Mouse (Mus musculus) adipocyte (in vitro differentiated cells): Measurements from ENCODE around the gene Mta2.
A peak's percentile ranks its signal among the peaks of the same experiment; 100 is the strongest.

Experiments
- DNase-seq: peaks from one replicate; pipeline ENCODE4 v3.0.0-alpha.2; 2016; ENCODE audit warnings: low spot score

The Mta2 gene

DNA sequence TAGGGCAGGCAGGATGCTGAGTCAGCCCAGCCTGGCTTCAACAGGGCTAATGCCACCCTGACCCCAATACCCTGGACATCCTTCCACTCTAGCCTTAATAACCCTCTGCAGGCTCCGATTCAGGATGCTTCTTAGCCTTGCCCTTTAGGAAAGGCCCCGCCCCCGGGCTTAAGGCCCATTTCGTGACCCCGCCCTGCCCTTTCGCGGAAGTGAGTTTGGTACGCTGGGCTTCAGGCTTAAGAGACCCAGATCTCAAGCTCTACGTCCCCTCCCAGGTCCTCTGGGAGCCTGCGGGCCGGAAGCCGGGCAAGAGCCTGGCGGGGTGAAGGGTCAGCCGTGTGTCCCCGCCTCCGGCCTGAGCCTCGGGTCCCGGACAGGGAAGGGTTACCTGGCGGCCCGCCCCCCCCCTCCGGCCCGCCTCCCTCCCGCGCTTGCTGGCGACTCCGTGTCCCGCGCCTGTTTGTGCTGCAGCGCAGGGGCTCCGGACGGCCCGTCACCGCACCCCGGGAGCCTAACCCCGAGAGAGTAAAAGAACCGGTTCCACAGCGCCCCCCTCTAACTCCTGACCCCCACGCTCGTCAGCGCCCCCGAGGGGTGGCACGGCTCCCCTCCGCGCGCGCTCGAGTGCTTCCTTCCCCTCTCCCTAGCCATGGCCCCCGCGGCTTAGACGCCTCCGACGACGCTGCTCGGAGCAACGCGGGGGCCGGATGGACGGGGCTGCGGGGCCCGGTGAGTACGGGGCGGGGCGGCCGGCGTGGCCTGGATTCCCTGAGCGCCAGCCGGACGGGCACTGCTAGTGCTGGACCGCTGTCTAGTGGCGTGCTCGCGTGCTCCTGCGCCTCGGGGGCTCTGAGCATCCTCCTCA, 12.2 kb upstream of the Mta2 start, which contains the start of the genes Rom1 and Eml3:
Gene Rom1, minus strand, starts transcription at position 133 of the 865 bp plus-strand sequence.
Gene Eml3, plus strand, starts transcription at position 329 of the 865 bp plus-strand sequence.
- DNase-seq = peak; percentile 96

DNA sequence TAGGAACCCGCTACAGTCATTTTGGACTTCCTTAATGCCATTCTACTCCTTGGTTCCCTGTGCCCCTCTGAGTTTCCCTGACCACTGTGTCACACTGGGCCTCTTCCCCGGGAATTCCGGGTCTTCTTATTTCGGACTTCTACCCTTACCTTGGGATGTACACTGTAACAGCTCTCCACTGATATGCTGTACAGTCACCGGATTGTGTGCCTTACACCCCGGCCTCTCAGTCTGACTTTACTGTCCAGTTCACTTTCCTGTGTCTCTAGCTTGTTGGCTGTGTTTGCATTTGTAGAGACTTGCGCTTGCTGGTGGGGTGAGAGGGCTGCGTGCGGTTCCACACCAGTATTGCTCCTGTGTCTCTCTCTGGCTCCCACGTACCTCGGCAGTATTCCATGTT, 11.6 kb upstream of the Mta2 start:
- DNase-seq = peak; percentile 28

DNA sequence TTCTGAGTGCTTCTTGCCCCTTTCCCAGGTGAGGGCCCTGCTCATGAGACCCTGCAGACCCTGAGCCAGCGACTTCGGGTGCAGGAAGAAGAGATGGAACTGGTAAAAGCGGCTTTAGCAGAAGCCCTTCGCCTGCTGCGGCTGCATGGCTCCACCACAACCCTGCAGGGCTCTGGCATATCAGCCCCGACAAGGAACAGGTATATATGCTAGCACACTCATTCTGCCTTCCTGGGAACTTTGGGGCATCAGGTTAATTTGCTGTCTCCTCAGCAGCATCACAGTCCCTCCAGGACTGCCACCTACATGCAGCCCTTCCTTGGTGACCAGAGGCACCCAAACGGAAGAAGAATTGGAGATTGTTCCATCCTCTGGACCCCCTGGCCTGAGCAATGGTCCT, 10.9 kb upstream of the Mta2 start:
- no peak for DNase-seq

DNA sequence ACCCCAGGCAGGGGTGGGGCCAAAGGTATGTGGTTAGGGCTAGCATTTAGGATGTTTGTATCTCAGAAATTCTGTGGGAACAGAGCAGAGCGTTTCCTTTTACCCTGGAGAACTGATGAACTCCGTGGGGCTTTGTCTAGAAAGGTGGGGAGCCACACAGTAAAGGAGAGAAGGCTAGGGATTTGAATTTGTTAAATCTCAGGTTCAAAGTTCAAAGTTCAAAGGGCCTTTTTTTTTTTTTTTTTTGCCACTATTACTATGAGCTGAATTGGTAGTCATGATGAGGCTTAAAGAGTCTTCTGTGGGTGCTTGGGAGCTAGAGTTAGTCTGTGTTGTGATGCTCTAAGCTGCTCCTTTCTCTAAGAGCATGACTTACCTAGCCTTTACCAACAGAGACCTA, 4.9 kb upstream of the Mta2 start:
- DNase-seq = no peak

DNA sequence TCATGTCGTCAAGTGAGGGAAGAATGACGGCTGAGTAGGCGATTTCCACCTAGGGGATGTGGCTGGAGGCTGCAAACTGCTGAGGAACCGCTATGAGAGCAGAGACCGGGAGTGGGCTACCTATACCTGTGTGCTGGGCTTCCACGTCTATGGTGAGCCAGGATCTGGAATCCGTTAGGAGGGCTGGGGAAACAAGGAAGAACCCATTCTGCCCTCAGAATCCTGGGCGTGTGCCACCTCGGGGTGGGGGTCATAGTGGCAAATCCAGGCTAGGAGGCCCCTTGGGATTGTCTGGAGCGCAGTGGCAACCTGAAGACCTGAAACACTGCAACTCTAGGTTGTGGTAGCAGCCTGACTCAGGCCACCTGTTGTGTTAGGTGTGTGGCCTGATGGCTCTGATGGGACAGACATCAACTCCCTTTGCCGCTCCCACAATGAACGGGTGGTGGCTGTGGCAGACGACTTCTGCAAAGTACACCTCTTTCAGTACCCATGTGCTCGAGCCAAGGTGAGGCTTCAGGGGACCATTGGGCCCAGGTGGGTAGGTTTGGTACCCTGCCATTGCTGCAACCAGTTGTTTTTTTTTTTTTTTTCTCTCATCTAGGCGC, 1.0 kb upstream of the Mta2 start:
- no peak for DNase-seq

DNA sequence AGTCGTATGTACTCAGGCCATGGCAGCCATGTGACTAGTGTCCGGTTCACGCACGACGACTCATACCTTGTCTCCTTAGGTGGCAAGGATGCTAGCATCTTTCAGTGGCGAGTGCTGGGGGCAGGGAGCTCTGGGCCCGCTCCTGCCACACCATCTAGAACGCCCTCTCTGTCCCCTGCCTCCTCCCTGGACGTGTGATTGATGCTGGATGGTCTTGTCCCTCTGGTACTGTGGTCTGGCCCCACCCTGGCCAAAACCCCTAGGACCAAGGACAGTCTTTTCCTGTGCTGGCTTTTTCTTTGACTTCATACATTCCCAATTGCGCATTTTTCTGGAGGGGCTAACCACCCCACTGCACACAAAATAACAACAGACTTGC, 550 bp upstream of the Mta2 start:
- no peak for DNase-seq

DNA sequence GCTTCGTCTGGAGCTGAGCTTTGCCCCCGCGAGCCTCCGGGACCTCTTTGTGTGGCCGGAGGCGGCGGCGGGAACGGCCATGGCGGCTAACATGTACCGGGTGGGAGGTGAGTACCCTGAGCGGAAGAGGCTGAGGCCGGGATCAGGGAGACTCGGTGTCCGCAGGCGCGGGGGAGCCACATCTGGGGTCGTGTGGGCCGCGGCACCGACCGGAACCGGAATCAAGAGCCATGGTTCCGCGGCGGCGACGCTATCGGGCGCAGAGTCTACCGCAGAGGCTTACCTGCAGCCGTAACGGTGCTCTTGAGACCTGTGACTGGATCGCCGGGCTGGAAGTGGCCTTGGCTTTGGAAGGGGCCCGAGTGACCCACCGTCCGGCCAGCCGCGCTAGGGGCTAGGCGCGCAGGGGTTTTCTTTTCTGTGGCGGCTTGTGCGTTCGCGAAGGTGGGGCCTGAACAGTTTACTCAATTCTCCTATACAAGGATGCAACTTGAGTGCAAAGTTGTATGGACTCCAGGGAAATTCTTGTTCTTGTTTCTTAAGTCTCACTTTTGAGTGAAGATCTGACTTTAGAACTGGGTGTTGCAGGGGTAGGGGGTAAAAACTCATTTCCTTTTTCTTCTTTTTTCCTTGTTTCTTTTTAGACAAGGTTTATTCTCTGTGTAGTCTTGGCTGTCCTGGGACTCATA, 745 bp downstream of the Mta2 start:
- DNase-seq = peak; percentile 47

DNA sequence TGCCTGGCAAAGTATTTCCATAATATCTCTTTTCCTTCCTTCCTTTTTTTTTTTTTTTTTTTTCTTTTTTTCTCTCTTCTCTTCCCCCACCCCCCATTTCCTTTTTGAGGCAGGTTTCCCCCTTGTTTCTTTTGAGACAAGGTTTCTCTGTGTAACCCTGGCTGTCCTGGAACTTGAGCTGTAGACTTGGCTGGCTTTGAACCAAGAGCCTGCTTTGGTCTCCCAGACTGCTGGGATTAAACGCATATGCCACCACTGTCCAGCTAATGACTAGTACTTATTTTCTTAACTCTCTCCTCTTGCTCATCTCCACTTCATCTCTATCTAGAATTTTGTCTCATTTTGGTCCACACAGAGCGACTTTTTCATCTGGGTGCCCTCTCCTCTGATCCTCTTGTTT, 1.4 kb downstream of the Mta2 start:
- DNase-seq = peak; percentile 52

DNA sequence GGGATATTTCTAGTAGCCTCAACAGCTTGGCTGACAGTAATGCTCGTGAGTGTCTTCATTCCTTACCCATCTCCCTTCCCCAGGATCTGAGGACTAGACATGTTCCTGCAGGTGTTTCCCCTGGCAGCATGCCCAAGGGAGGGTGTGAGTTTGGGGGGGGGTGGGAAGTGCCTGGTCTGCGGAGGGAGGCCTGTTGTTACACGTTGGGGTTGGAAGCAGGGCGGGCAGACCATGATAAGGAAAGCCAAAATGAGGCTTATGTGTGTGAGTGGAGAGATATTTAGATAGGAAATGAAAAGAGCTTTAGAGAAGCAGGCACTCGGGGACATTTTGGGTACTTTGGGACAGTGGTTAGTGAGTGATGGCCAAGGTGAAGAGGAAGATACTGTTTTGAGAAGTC, 2.4 kb downstream of the Mta2 start:
- no peak for DNase-seq

DNA sequence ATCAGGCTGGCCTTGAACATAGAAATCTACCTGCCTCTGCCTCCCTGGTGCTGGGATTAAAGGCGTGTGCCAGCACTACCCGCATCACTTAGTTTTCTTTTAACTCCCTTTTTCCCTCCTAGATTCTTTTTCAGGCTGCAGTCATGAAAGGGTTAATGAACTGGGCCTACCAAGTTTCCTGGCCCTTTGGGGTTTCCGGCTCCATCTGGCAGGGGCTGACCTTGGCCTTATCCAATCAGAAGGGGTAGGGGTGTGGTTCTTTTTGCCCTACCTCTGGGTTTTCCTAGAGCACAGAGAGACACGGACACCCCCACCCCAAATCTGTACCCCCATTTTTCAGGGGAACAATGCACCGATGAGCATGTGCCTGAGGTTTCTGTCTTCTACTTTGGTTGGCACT, 3.1 kb downstream of the Mta2 start:
- peak; percentile 86 for DNase-seq

DNA sequence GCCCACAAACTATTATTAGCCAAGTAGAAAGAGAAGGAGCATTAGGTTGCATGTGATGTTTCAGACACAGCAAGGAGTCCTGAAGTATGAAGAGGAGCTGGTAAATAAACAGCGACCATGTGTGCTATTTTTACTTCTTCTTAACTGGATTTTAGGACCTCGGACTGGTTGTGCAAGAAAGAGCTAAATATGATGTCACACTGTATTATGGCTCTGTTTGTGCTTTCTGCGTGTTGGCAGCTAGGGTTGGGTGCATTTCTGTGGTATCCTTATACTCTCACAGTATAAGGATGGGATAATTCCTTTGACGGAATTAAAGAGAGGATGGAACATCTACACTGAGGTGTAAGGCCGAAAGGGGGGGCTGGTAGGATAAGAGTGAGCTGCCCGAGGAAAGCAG, 3.6 kb downstream of the Mta2 start:
- no peak for DNase-seq

DNA sequence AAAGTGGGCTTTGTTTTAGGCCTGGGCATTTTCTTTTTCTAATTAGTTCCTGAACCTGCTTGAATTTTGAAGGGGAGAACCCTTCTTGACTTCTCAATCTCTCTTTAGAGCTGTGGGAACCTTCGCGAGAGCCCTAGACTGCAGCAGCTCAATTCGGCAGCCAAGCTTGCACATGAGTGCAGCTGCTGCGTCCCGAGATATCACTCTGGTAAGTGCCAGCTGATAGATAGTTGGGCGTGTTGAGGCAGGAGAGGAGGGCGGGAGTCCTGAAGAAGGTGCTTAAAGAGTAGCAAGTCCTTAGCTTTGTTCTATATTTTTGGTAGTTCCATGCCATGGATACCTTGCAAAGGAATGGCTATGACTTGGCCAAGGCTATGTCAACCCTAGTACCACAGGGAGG, 5.3 kb downstream of the Mta2 start:
- no peak for DNase-seq

DNA sequence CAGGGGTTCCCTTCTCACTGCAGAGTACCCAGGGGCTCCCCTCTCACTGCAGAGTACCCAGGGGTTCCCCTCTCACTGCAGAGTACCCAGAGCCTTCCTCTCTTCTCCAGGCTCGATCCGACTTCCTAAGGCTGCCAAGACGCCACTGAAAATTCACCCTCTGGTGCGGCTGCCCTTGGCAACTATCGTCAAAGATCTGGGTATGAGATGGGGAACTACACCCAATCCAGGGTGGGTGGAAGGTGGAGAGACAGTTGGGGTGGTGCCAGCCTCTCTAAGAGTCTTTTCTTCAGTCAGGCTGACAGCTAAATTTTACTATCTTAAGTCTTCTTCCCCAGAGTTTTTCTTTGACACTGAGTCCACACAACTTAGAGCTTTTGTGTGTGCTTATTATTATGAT, 8.5 kb downstream of the Mta2 start:
- no peak for DNase-seq

DNA sequence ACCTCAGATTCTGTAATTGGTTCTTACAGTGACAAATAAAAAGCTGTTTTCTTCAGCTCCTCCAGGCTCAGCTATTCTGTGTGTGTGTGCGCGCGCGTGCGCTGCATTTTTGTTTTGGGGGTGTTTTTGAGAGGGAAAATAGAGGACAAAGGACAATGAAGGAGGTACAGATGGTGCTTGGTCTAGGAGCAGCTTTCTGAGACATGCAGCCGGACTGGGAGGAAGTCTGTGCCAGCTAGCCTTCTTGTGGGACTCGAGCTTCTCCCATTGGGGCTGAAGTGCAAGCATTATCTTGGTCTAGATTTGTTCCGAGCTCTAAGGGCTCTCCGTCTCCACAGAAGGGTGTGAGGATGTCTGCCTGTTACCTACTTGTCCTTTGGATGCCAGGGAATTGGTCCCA, 10.6 kb downstream of the Mta2 start:
- no peak for DNase-seq

DNA sequence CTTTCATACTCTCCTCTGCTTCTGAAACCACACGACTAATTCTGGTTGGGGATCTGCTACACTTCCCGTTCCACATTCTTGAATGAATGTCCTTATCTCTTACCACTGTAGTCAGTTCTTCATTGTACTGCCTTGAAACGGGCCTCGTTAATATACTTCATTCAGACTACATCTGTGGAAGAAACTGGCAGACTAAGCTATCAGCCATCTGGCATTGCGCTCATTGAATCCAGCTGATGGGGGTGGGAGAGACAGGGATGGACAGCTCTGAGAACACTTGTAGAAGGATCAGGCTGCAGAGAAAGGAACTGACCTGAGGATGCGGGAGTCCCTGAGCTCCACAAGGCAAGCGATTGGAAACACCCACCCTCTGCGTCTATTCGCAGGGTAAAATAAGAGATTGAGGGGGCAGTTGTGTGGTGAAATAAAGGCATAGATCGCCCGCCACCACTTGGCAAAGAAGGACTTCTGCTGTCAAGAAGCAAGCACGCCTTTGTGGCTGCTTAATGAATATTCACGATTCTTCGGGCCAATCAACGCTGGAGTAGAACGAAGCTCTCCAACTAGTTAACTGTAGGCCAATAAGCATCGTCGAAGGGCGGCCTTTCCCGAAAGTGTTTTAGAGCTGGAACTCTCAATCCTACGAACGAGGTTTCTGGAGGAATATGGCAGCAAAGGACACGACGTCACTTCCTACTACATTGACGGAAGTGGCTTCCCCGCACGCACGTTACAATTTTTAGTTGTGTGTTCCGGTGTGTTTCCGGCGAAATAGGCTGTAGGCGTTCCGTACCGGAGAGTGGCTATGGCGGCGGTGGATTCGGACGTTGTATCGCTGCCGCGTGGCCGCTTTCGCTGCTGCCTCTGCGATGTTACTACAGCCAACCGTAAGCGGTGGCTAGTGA, 11.7 kb downstream of the Mta2 start, which contains the start of gene Tut1:
Gene Tut1, plus strand, starts transcription at position 713 of the 905 bp plus-strand sequence.
- peak; percentile 99 for DNase-seq

DNA sequence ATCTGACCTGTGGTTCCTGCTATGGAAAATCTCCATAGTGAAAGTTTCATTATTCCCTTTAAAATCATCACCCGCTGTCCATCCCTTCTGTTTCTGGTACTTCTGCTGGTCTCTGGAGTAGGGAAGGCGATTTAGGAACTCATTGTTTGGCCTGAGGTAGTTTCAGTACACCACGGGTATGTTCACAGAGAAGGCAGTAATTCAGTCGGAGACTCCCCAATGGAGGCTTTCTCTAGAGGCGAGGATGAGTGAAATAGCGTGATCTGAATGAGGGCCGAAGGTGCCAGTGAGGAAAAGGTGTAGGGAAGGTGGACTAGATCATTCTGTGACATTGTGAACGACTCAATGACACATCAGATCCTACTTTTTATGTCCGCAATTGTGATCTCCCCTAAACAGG, 12.5 kb downstream of the Mta2 start:
- peak; percentile 44 for DNase-seq

DNA sequence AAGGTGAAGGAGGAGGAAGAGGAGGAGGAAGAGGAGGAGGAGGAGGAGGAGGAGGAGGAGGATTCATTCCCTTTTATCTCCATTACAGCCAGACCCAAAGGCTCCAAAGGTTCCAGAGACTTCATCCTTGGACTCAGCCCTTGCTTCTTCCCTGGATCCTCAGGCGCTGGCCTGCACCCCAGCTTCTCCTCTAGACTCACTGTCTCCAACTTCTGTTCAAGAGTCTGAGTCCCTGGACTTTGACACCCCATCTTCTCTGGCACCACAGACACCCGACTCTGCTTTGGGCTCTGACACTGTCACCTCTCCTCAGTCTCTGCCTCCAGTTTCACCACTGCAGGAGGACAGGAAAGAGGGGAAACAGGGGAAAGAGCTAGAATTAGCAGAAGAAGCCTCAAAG, 20.6 kb downstream of the Mta2 start:
- no peak for DNase-seq

DNA sequence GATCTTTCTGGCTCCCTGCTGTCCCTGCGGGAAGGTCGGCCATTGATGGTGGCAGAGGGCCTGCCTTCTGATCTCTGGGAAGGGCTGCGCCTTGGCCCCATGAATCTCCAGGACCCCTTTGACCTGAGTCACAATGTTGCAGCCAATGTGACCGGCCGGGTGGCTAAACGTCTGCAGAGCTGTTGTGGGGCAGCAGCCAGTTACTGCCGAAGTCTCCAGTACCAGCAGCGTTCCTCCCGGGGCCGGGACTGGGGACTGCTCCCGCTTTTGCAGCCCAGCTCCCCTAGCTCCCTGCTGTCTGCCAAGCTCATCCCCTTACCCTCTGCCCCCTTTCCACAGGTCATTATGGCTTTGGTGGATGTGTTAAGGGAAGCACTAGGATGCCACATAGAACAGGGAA, 23.4 kb downstream of the Mta2 start:
- no peak for DNase-seq

DNA sequence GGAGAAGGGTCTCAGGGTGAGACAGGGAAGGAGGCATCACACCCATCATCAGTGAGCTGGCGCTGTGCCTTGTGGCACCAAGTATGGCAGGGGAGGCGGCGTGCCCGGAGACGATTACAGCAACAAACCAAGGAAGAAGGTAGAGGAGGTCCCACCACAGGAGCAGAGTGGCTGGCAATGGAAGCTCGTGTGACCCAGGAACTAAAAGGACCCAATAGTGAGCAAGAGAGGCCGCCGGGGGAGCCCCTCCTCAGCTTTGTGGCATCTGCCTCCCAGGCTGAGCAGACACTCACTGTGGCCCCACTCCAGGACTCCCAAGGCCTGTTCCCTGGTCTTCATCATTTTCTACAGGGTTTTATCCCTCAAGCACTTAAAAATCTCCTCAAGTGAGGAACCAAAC, 24.1 kb downstream of the Mta2 start:
- DNase-seq = peak; percentile 51

DNA sequence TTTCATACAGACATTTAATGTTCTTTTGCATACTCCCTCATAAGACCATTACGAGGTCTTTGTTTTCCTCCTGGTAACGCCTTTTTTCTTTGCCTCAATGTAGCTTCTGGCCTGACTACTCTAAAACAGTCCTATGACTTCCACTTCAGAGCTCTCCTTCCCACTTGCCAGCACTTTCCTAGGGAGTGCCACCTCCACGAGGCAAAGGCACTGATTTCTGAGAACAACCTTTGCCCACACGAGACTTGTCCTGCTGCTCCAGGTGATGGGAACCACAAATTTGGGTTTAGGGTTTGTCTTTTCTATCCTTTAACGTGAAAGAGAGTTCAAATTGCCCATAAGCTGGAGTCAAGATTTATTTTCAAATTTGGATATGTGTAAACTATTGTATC, 24.5 kb downstream of the Mta2 start:
- no peak for DNase-seq

DNA sequence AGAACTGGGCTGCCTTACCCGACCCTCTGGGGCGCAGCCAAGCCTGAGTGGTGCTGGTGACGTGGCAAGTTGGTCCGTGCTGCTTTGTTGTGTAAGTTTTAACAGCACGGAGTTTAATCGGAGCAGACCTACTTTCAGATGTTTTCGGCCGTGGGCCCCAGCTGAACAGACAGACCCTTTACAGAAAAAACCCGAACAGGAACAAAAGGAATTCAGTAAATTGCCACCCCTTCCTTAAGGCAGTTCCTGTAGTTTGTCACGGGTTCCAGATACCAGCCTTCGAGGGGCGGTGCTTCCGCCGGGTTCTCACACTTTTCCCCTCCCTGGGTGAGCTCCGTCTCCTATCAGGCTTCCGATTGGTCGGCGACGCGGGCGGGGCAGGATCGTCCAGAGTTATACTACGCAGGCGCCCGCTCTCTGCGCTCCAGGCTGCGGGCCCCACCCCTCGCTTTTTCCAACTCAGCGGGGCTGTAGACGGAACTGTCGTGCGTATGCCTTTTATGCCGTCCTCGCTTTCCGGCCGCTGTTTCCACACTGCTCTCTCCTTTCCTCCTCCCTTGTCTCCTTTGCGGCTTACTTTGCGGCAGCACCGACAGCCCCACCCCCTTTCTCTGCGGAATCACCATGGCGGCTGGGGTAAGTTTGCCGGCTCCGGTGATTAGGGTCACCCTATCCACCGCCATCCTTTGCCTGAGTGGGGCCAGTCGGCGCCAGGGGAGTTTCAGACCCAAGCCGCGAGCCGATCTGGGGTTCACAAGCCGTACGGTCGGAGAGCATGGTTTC, 25.1 kb downstream of the Mta2 start, which contains the start of gene Eef1g:
Gene Eef1g, plus strand, starts transcription at position 452 of the 783 bp plus-strand sequence.
- DNase-seq = peak; percentile 99
